In the genomic region with DNA sequence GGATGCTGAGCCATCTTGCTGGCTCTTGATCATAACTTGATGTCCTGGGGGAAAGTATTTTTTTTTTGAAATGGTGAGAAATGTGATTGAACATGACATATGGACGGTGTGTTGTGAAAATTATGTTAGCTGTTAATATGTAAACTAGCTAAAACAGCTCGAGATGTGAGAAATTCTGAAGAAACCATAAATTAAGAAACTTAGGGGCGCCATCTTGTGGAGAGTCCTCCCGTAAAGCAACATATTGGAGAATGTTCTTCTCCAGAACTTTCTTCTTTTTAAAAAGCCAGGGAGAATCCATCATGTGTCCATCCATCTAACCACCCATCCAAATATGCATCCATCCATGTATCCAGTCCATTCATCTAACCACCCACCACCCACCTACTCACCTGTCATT, we compare ENCODE assay signal across 8 mouse cellular contexts.
DNase-seq lines count a peak whose midpoint lies in the region; ATAC-seq and TF ChIP-seq lines count a peak whose summit lies in the region.

No protein-coding gene starts in this region.

- peaks cover 8% of the 10 kb centered on the region for H3K4me1 ChIP-seq in limb, embryonic 14.5 days (ENCODE audit: control insufficient read depth, insufficient read depth, low read length)
- peaks cover 17% of the 10 kb centered on the region for H3K4me1 ChIP-seq in limb, embryonic 10.5 days
- H3K4me1 ChIP-seq in MEL (ENCODE audit: control insufficient read depth in 1 of 2, insufficient read depth in 2 of 2, low read length in 2 of 2): no peaks in the 10 kb centered on the region

- H3K79me2 ChIP-seq in MEL (ENCODE audit: control insufficient read depth, insufficient read depth, low read length, poor library complexity): no peaks in the 10 kb centered on the region

- TF ChIP-seq EP300 in MEL (IDR thresholded peaks at IDR 0.05; ENCODE audit: low read depth in 1 of 2, low read length in 2 of 2): no peak

- no peak for TF ChIP-seq POLR2A in limb, embryonic 14.5 days (IDR thresholded peaks at IDR 0.05; ENCODE audit: borderline replicate concordance, extremely low read depth, insufficient read depth, insufficient read length)
- no peak for TF ChIP-seq POLR2A in MEL (IDR thresholded peaks at IDR 0.05; ENCODE audit: control insufficient read depth in 1 of 2, insufficient read depth in 1 of 2, low read depth in 1 of 2, low read length in 2 of 2, poor library complexity in 1 of 2)

- no peak overlapping the region for H3K4me2 ChIP-seq in limb, embryonic 14.5 days (replicated peaks; ENCODE audit: low read depth, low read length, severe bottlenecking)

- no peaks in the 10 kb centered on the region; the same call in 1 of the 2 replicates for H3K27me3 ChIP-seq in limb, embryonic 14.5 days (ENCODE audit: control insufficient read depth, insufficient read depth, low read length)
- H3K27me3 ChIP-seq in limb, embryonic 10.5 days (ENCODE audit: low read depth, poor library complexity, severe bottlenecking): no peaks in the 10 kb centered on the region; the same call in 1 of the 2 replicates
- H3K27me3 ChIP-seq in MEL (ENCODE audit: control insufficient read depth in 1 of 2, insufficient read depth in 2 of 2, low read length in 2 of 2): no peaks in the 10 kb centered on the region

- TF ChIP-seq RAD21 in MEL (IDR thresholded peaks at IDR 0.05; ENCODE audit: low read depth, low read length): peak; percentile 62

- peak; percentile 23 to 28 for DNase-seq in frontal cortex, postnatal 25 days (ENCODE audit: low spot score in 2 of 2)
- DNase-seq in limb, embryonic 14.5 days (ENCODE audit: low spot score): peak; percentile 27
- DNase-seq in limb, embryonic 10.5 days (ENCODE audit: low spot score): no peak
- DNase-seq in MEL (ENCODE audit: low read depth, low spot score): peak; percentile 26
- peak; percentile 67 to 68 for DNase-seq in kidney, postnatal 4 days
- no peak for DNase-seq in spleen, adult 18-20 months
- no peak for DNase-seq in natural killer cell, adult 2 months (ENCODE audit: low spot score in 2 of 2)

- H3K36me3 ChIP-seq in limb, embryonic 14.5 days (ENCODE audit: control insufficient read depth, insufficient read depth, low read length): no peaks in the 10 kb centered on the region
- no peaks in the 10 kb centered on the region for H3K36me3 ChIP-seq in limb, embryonic 10.5 days
- H3K36me3 ChIP-seq in MEL (ENCODE audit: control insufficient read depth in 1 of 2, insufficient read depth in 2 of 2, low read length in 2 of 2): no peaks in the 10 kb centered on the region

- no peak overlapping the region for H3K4me3 ChIP-seq in limb, embryonic 14.5 days (replicated peaks; ENCODE audit: low read length)
- no peak overlapping the region for H3K4me3 ChIP-seq in limb, embryonic 10.5 days
- H3K4me3 ChIP-seq in MEL (ENCODE audit: control insufficient read depth in 1 of 2, insufficient read depth in 1 of 2, low read depth in 2 of 2, low read length in 2 of 2): no peak overlapping the region

- ATAC-seq in frontal cortex, adult (ENCODE audit: low TSS enrichment): no peak
- ATAC-seq in limb, embryonic 14.5 days (ENCODE audit: low FRiP score, low read depth): no peak

- H3K27ac ChIP-seq in limb, embryonic 14.5 days (replicated peaks; ENCODE audit: low read depth, low read length): no peak overlapping the region
- H3K27ac ChIP-seq in limb, embryonic 10.5 days: no peak overlapping the region
- H3K27ac ChIP-seq in MEL (ENCODE audit: control insufficient read depth, low read depth, low read length): no peak overlapping the region

- peak in 1 of 3 experiments; percentile 62; a peak in 2 of 6 replicates for TF ChIP-seq CTCF in MEL (IDR thresholded peaks at IDR 0.05 in 2 of 3, conservative IDR thresholded peaks at IDR 0.05 in 1 of 3; ENCODE audit: control insufficient read depth in 1 of 3, insufficient read depth in 1 of 3, low read depth in 2 of 3, low read length in 3 of 3, poor library complexity in 1 of 3, severe bottlenecking in 1 of 3)

- 0 out of 2 replicates have a peak, but pooled peaks cover 2% of the 10 kb centered on the region for H3K9me3 ChIP-seq in limb, embryonic 14.5 days (ENCODE audit: control insufficient read depth, low read length)
- no peaks in the 10 kb centered on the region for H3K9me3 ChIP-seq in limb, embryonic 10.5 days (replicated peaks)
- no peaks in the 10 kb centered on the region for H3K9me3 ChIP-seq in MEL (replicated peaks; ENCODE audit: insufficient read depth, low read length)

- H3K9ac ChIP-seq in limb, embryonic 14.5 days (ENCODE audit: low read depth, low read length, severe bottlenecking): no peak overlapping the region
- H3K9ac ChIP-seq in MEL (ENCODE audit: control insufficient read depth, low read depth, low read length, poor library complexity, severe bottlenecking): no peak overlapping the region

- 54% methylated on average over 4 of the region's 4 CpGs for WGBS in limb, embryonic 14.5 days
- WGBS in limb, embryonic 10.5 days: 60% methylated on average over 4 of the region's 4 CpGs

TF ChIP-seq in MEL, 35 proteins besides CTCF, POLR2A, EP300 and RAD21:
- TF ChIP-seq ZC3H11A (IDR thresholded peaks at IDR 0.05; ENCODE audit: low read depth, low read length) (peak; percentile 52), SMC3 (IDR thresholded peaks at IDR 0.05; ENCODE audit: low read depth, low read length) (peak; percentile 74), TCF12 (IDR thresholded peaks at IDR 0.05; ENCODE audit: low read depth, low read length) (no peak)

Comparison
In these comparisons a context has a peak if more than half of its experiments do, and no peak if none do; other contexts are left out.
1. DNase-seq: peak in frontal cortex, postnatal 25 days (2 of 2), limb, embryonic 14.5 days (single experiment), MEL (single experiment) and kidney, postnatal 4 days (2 of 2); none in limb, embryonic 10.5 days (single experiment), spleen, adult 18-20 months (0 of 2) and natural killer cell, adult 2 months (0 of 2).